Mouse (Mus musculus): ENCODE results near the gene Bahd1.

DNA sequence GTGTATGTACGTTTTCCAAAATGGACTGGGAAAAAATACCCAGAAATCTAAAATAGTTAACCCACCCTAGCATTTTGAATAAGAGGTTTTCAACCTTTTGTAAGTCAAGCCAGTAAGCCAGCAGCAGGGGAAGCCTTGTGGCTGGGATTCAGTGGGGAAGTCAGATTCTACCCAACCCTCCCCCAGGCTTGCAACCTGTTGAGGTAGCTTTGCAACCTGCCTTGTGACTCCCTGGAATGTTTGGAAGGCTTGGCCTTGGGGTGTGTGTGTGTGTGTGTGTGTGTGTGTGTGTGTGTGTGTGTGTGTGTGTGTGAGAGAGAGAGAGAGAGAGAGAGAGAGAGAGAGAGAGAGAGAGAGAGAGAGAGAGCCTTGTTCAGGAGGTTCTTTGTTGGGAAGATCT lies 9.0 kb downstream of the Bahd1 start:
- TF ChIP-seq CTCF (IDR thresholded peaks at IDR 0.05; ENCODE audit: low read depth, low read length) (no peak), POLR2A (IDR thresholded peaks at IDR 0.05; ENCODE audit: extremely low read depth, insufficient read depth, low read length) (no peak)
